Comparison of ENCODE assay signal across 22 mouse cellular contexts in the genomic region with DNA sequence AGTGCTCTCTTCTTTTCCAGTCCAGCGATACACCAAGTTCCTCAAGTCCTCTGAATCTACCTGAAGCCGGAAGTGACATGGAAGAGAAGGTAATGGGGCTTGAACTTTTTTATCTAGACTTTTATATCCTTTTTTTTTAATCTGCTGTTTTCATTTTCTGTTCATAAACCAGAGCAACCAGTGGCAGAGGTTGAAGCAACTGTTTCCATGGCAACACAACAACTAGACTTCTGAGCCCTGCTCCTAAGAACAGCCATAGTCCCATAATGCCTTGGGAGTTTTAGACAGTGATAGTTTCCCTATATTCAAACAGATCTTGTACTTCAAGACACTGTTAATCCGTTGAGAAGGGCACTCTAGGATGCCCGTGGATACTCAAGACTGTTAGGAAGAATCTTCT. TPM values are rescaled to one million over a fixed set of nuclear protein-coding genes. Genes with fewer than 3 reads are reported as not detected.
DNase-seq lines count a peak whose midpoint lies in the region; ATAC-seq and TF ChIP-seq lines count a peak whose summit lies in the region.
"Had no signal": no experiment of that assay in that cellular context is flagged by ENCODE, and none has a peak within 500 bp of the region (broad histone marks: within the 10 kb centered on the region; RNA-seq: fewer than 3 reads in every experiment).

No protein-coding gene starts in this region.

- no peak overlapping the region for H3K4me3 ChIP-seq in forebrain, embryonic 14.5 days (ENCODE audit: low read depth, low read length)
- no peak overlapping the region for H3K4me3 ChIP-seq in forebrain, embryonic 11.5 days (ENCODE audit: low read depth, low read length)
- H3K4me3 ChIP-seq: embryonic facial prominence, embryonic 13.5 days; heart, embryonic 13.5 days; hindbrain, embryonic 15.5 days; limb, embryonic 15.5 days; liver, embryonic 15.5 days; megakaryocyte, embryonic 14.5 days; myocyte; neural tube, embryonic 15.5 days had no signal

- H3K9ac ChIP-seq in forebrain, embryonic 14.5 days (ENCODE audit: low read length): no peak overlapping the region
- H3K9ac ChIP-seq in forebrain, embryonic 11.5 days (ENCODE audit: low read length): no peak overlapping the region
- H3K9ac ChIP-seq: embryonic facial prominence, embryonic 13.5 days; heart, embryonic 13.5 days; hindbrain, embryonic 15.5 days; limb, embryonic 15.5 days; liver, embryonic 15.5 days; neural tube, embryonic 15.5 days had no signal

- H3K9me3 ChIP-seq in forebrain, embryonic 14.5 days (replicated peaks; ENCODE audit: control insufficient read depth, low read length): no peaks in the 10 kb centered on the region
- no peaks in the 10 kb centered on the region for H3K9me3 ChIP-seq in forebrain, embryonic 11.5 days (ENCODE audit: control insufficient read depth, low read length)
- H3K9me3 ChIP-seq: embryonic facial prominence, embryonic 13.5 days; heart, embryonic 13.5 days; hindbrain, embryonic 15.5 days; limb, embryonic 15.5 days; liver, embryonic 15.5 days; neural tube, embryonic 15.5 days had no signal

- no peak for TF ChIP-seq CTCF in brain, embryonic 14.5 days (IDR thresholded peaks at IDR 0.05; ENCODE audit: borderline replicate concordance, extremely low read depth, insufficient read depth, insufficient read length)

- 80% methylated on average over 4 of the region's 4 CpGs for WGBS in forebrain, embryonic 14.5 days
- WGBS in forebrain, embryonic 11.5 days: 83% methylated on average over 4 of the region's 4 CpGs

- no peak overlapping the region for H3K4me2 ChIP-seq in forebrain, embryonic 14.5 days (ENCODE audit: low read length)
- no peak overlapping the region for H3K4me2 ChIP-seq in forebrain, embryonic 11.5 days (ENCODE audit: low read depth, low read length, severe bottlenecking)
- H3K4me2 ChIP-seq: embryonic facial prominence, embryonic 13.5 days; heart, embryonic 13.5 days; hindbrain, embryonic 15.5 days; limb, embryonic 15.5 days; liver, embryonic 15.5 days; neural tube, embryonic 15.5 days had no signal

- DNase-seq in forebrain, embryonic 14.5 days (ENCODE audit: low spot score): peak; percentile 49
- no peak for DNase-seq in forebrain, embryonic 11.5 days (ENCODE audit: low spot score)
- peak; percentile 35 for DNase-seq in retina, postnatal 1 day
- no peak for DNase-seq in retina, embryonic 14.5 days (ENCODE audit: low spot score)
- peak; percentile 56 for DNase-seq in brain, embryonic 14.5 days (ENCODE audit: low read depth)
- DNase-seq in splenic B cell, adult 2 months (ENCODE audit: low read depth, low spot score): peak; percentile 22
- no peak for DNase-seq in layer of hippocampus, adult 11-12 months (ENCODE audit: low spot score)
- DNase-seq in kidney, adult 18-20 months: no peak
- DNase-seq: cerebellum, adult 8-10 months; gastrocnemius, postnatal 14 days; heart, adult 18-20 months; heart, postnatal 36 days; kidney, adult 2 months; kidney, postnatal 10 days had no signal

- H3K27ac ChIP-seq in forebrain, embryonic 14.5 days (ENCODE audit: low read depth, low read length): no peak overlapping the region
- no peak overlapping the region for H3K27ac ChIP-seq in forebrain, embryonic 11.5 days (ENCODE audit: low read depth, low read length)
- H3K27ac ChIP-seq: embryonic facial prominence, embryonic 13.5 days; heart, embryonic 13.5 days; hindbrain, embryonic 15.5 days; limb, embryonic 15.5 days; liver, embryonic 15.5 days; neural tube, embryonic 15.5 days had no signal

- H3K4me1 ChIP-seq in forebrain, embryonic 14.5 days (ENCODE audit: control insufficient read depth, insufficient read depth, low read length): peaks cover 3% of the 10 kb centered on the region; the same call in 1 of the 2 replicates
- peaks cover 2% of the 10 kb centered on the region; the same call in 1 of the 2 replicates for H3K4me1 ChIP-seq in forebrain, embryonic 11.5 days (replicated peaks; ENCODE audit: control insufficient read depth, insufficient read depth, low read length)

- no peak for ATAC-seq in forebrain, embryonic 14.5 days
- no peak for ATAC-seq in forebrain, embryonic 11.5 days (replicated peaks; ENCODE audit: low FRiP score)

- no peak for TF ChIP-seq POLR2A in brain, embryonic 14.5 days (IDR thresholded peaks at IDR 0.05; ENCODE audit: borderline replicate concordance, extremely low read depth, insufficient read depth, insufficient read length, poor library complexity, severe bottlenecking)

- no peaks in the 10 kb centered on the region for H3K27me3 ChIP-seq in forebrain, embryonic 14.5 days (replicated peaks; ENCODE audit: control insufficient read depth, insufficient read depth, low read length)
- H3K27me3 ChIP-seq in forebrain, embryonic 11.5 days (ENCODE audit: control insufficient read depth, insufficient read depth, low read length): peaks cover 7% of the 10 kb centered on the region
- no peaks in the 10 kb centered on the region for H3K27me3 ChIP-seq in splenic B cell, adult 2 months (ENCODE audit: control insufficient read depth, insufficient read depth, low read length, poor library complexity, severe bottlenecking)
- H3K27me3 ChIP-seq: megakaryocyte, embryonic 14.5 days; neural tube, embryonic 15.5 days had no signal

- peaks cover 19% of the 10 kb centered on the region for H3K36me3 ChIP-seq in forebrain, embryonic 14.5 days (ENCODE audit: control insufficient read depth, insufficient read depth, low read length)
- no peaks in the 10 kb centered on the region; the same call in 1 of the 2 replicates for H3K36me3 ChIP-seq in forebrain, embryonic 11.5 days (ENCODE audit: control insufficient read depth, insufficient read depth, low read length)
- H3K36me3 ChIP-seq in splenic B cell, adult 2 months (ENCODE audit: control insufficient read depth, insufficient read depth, low read length, poor library complexity, severe bottlenecking): no peaks in the 10 kb centered on the region
- H3K36me3 ChIP-seq: heart, embryonic 13.5 days; limb, embryonic 15.5 days; liver, embryonic 15.5 days had no signal

RNA-seq across cellular contexts. Expression of a gene that starts 54.0 kb away (rescaled TPM):
- 18.2 and 18.4 TPM in 2 replicates for polyA plus RNA-seq in forebrain, embryonic 14.5 days (2014; fragmentation: Nextera tagmentation; extraction: Ambion mirVana)
- polyA plus RNA-seq in forebrain, embryonic 11.5 days (2014; fragmentation: Nextera tagmentation; extraction: Ambion mirVana): 23.6 and 27.5 TPM in 2 replicates
- 27.9 and 29.5 TPM in 2 replicates for polyA plus RNA-seq in brain, embryonic 14.5 days (2012; rRNA removed)

Comparison
In these comparisons a context has a peak if more than half of its experiments do, and no peak if none do; other contexts are left out.
1. DNase-seq: peak in forebrain, embryonic 14.5 days (single experiment), retina, postnatal 1 day (single experiment), brain, embryonic 14.5 days (single experiment) and splenic B cell, adult 2 months (single experiment); none in forebrain, embryonic 11.5 days (single experiment), retina, embryonic 14.5 days (single experiment), layer of hippocampus, adult 11-12 months (single experiment) and kidney, adult 18-20 months (single experiment).